Mouse (Mus musculus): Measurements from ENCODE around the gene C130026I21Rik.
"Not testable (repeated sequence)": the region's sequence is repeated elsewhere in the genome, so short reads cannot be mapped to it uniquely, and the experiment has no call there.

GRCm38 (mm10) chr1:85287063-85287462 is 16.7 kb upstream of the C130026I21Rik start:
- TF ChIP-seq CTCF (IDR thresholded peaks at IDR 0.05; ENCODE audit: low read depth), result peak; percentile 18
- TF ChIP-seq EP300 (IDR thresholded peaks at IDR 0.05; ENCODE audit: low read depth), result not testable (repeated sequence)
